In the genomic region with DNA sequence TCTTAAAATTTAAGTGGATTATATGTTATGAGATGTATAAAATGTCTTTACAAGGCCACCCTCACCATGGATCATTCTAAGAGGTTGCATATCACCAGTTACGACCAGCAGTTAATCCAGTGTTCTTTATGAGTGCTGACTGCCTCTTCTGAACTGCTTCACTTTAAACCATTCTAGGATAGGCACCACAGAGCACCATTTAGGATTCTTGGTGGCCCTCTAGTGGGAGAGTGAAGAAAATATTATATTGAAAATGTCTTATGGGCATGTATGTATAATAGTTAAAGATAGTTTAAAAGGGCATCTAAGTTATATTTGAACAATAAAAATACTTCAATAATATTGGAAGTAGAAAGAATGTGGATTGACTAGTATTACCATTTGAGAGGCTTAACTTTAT, we compare ENCODE assay signal across 10 mouse cellular contexts.
DNase-seq lines count a peak whose midpoint lies in the region; ATAC-seq lines count a peak whose summit lies in the region.
"Had no signal": no experiment of that assay in that cellular context is flagged by ENCODE, and none has a peak within 500 bp of the region (broad histone marks: within the 10 kb centered on the region; RNA-seq: fewer than 3 reads in every experiment).

No protein-coding gene starts in this region.

- ATAC-seq in heart, embryonic 16.5 days (replicated peaks; ENCODE audit: extremely low read depth, insufficient read depth, low FRiP score), result peak; percentile 52; the same call in 1 of the 2 replicates
- ATAC-seq in midbrain, embryonic 14.5 days (ENCODE audit: low FRiP score, low TSS enrichment), result no peak

- WGBS in heart, embryonic 16.5 days, result 17% methylated on average over 1 of the region's 1 CpGs
- 24% methylated on average over 1 of the region's 1 CpGs for WGBS in midbrain, embryonic 14.5 days
- 45% methylated on average over 1 of the region's 1 CpGs for WGBS in midbrain, embryonic 10.5 days

- DNase-seq in heart, postnatal 36 days, result no peak
- peak; percentile 78 for DNase-seq in midbrain, embryonic 14.5 days
- no peak for DNase-seq in midbrain, embryonic 10.5 days (ENCODE audit: low spot score)
- DNase-seq in embryo, embryonic 9.5 days (ENCODE audit: extremely low spot score), result peak; percentile 19
- DNase-seq in skeletal muscle tissue, adult 2 months (ENCODE audit: low read depth, low spot score), result peak; percentile 20
- no peak for DNase-seq in gastrocnemius, adult 8-10 months (ENCODE audit: low spot score in 2 of 2)
- no peak for DNase-seq in left cerebral cortex, postnatal 36 days (ENCODE audit: low spot score in 2 of 2)

- no peak overlapping the region for H3K4me3 ChIP-seq in heart, embryonic 16.5 days (ENCODE audit: low read length)
- no peak overlapping the region for H3K4me3 ChIP-seq in midbrain, embryonic 14.5 days (replicated peaks; ENCODE audit: low read depth, low read length)
- no peak overlapping the region for H3K4me3 ChIP-seq in midbrain, embryonic 10.5 days
- H3K4me3 ChIP-seq: hindbrain, embryonic 15.5 days; myocyte had no signal

- H3K36me3 ChIP-seq in heart, embryonic 16.5 days (ENCODE audit: control insufficient read depth, insufficient read depth), result no peaks in the 10 kb centered on the region
- no peaks in the 10 kb centered on the region for H3K36me3 ChIP-seq in midbrain, embryonic 14.5 days (ENCODE audit: control insufficient read depth, insufficient read depth, low read length)
- 0 out of 2 replicates have a peak, but pooled peaks cover 6% of the 10 kb centered on the region for H3K36me3 ChIP-seq in midbrain, embryonic 10.5 days
- H3K36me3 ChIP-seq: hindbrain, embryonic 15.5 days had no signal

- H3K4me1 ChIP-seq in heart, embryonic 16.5 days (ENCODE audit: control insufficient read depth, insufficient read depth, low read length), result no peaks in the 10 kb centered on the region
- no peaks in the 10 kb centered on the region for H3K4me1 ChIP-seq in midbrain, embryonic 14.5 days (ENCODE audit: control insufficient read depth, insufficient read depth, low read length)
- H3K4me1 ChIP-seq in midbrain, embryonic 10.5 days, result no peaks in the 10 kb centered on the region
- H3K4me1 ChIP-seq: hindbrain, embryonic 15.5 days had no signal

- H3K9ac ChIP-seq in heart, embryonic 16.5 days (ENCODE audit: low read length), result no peak overlapping the region
- no peak overlapping the region for H3K9ac ChIP-seq in midbrain, embryonic 14.5 days (replicated peaks; ENCODE audit: low read length)
- H3K9ac ChIP-seq: hindbrain, embryonic 15.5 days had no signal

- intact Hi-C loops in heart, postnatal 36 days (cut with DNase I), result loop anchor here (5.0 kb wide), 1 partner anchor 267 kb away; no protein-coding TSS in a partner anchor
- intact Hi-C loops in left cerebral cortex, postnatal 36 days (cut with DNase I), result no loop called here

- H3K27ac ChIP-seq in heart, embryonic 16.5 days (ENCODE audit: low read length), result no peak overlapping the region
- H3K27ac ChIP-seq in midbrain, embryonic 14.5 days (replicated peaks; ENCODE audit: low read depth, low read length), result no peak overlapping the region
- no peak overlapping the region for H3K27ac ChIP-seq in midbrain, embryonic 10.5 days (replicated peaks)
- H3K27ac ChIP-seq: hindbrain, embryonic 15.5 days had no signal

- no peak overlapping the region for H3K4me2 ChIP-seq in heart, embryonic 16.5 days (ENCODE audit: low read depth, low read length)
- H3K4me2 ChIP-seq in midbrain, embryonic 14.5 days (ENCODE audit: low read length), result no peak overlapping the region
- H3K4me2 ChIP-seq: hindbrain, embryonic 15.5 days had no signal

- H3K9me3 ChIP-seq in heart, embryonic 16.5 days (replicated peaks; ENCODE audit: control insufficient read depth, low read length), result 0 out of 2 replicates have a peak, but pooled peaks cover 3% of the 10 kb centered on the region
- no peaks in the 10 kb centered on the region for H3K9me3 ChIP-seq in midbrain, embryonic 14.5 days (ENCODE audit: control insufficient read depth, low read length)
- peaks cover 7% of the 10 kb centered on the region; the same call in 1 of the 2 replicates for H3K9me3 ChIP-seq in midbrain, embryonic 10.5 days (replicated peaks)
- H3K9me3 ChIP-seq: hindbrain, embryonic 15.5 days had no signal

- H3K27me3 ChIP-seq in heart, embryonic 16.5 days (ENCODE audit: control insufficient read depth, insufficient read depth, low read length), result no peaks in the 10 kb centered on the region
- H3K27me3 ChIP-seq in midbrain, embryonic 14.5 days (ENCODE audit: control insufficient read depth, insufficient read depth, low read length), result no peaks in the 10 kb centered on the region
- H3K27me3 ChIP-seq in midbrain, embryonic 10.5 days (ENCODE audit: low read depth, poor library complexity, severe bottlenecking), result no peaks in the 10 kb centered on the region
- H3K27me3 ChIP-seq: hindbrain, embryonic 15.5 days had no signal

Comparison
In these comparisons a context has a peak if more than half of its experiments do, and no peak if none do; other contexts are left out.
1. DNase-seq: peak in midbrain, embryonic 14.5 days (single experiment), embryo, embryonic 9.5 days (single experiment) and skeletal muscle tissue, adult 2 months (single experiment); none in heart, postnatal 36 days (0 of 2), midbrain, embryonic 10.5 days (single experiment), gastrocnemius, adult 8-10 months (0 of 2) and left cerebral cortex, postnatal 36 days (0 of 2).